Mouse (Mus musculus) heart, adult 2 months (tissue): ENCODE measurements at regions not wholly inside any gene's neighbourhood (a gene's known extent, or its start where the extent isn't known, plus 50 kb on each side); places are given as distances from the start of the nearest gene placed in this dataset.

Experiments used
- DNase-seq, 2 experiments: peaks; one replicate each; pipeline ENCODE4 v3.0.0; 2021
- H3K27ac ChIP-seq: fragments of 200-600 bp; 2 replicates; pipeline ENCODE4 v1.8.1; 2022
- H3K27me3 ChIP-seq: fragments of 200-500 bp; 2 replicates; pipeline ENCODE4 v1.6.1; 2012; ENCODE audit warnings: mild to moderate bottlenecking, low read length, inconsistent platforms, mixed read lengths; ENCODE audit not compliant: control insufficient read depth, insufficient read depth
- H3K36me3 ChIP-seq: fragments of 200-500 bp; 2 replicates; pipeline ENCODE4 v1.6.1; 2012; ENCODE audit warnings: low read length, inconsistent platforms; ENCODE audit not compliant: control insufficient read depth, insufficient read depth
- H3K4me1 ChIP-seq: fragments of 200-500 bp; 2 replicates; pipeline ENCODE4 v1.6.1; 2011; ENCODE audit warnings: low read length; ENCODE audit not compliant: control insufficient read depth, insufficient read depth
- H3K4me3 ChIP-seq: fragments of 200-600 bp; 2 replicates; pipeline ENCODE4 v1.8.1; 2022
- H3K79me2 ChIP-seq: fragments of 200-500 bp; replicated peaks from 2 replicates; pipeline ENCODE4 v1.6.1; 2012; ENCODE audit warnings: mild to moderate bottlenecking, inconsistent platforms, low read length, moderate library complexity, mixed read lengths; ENCODE audit not compliant: control insufficient read depth, insufficient read depth
- H3K9ac ChIP-seq: fragments of 200-500 bp; 2 replicates; pipeline ENCODE4 v1.6.1; 2012; ENCODE audit warnings: low read depth, mild to moderate bottlenecking, control low read depth, inconsistent platforms, low read length, mixed read lengths
- CTCF ChIP-seq: fragments of 200-600 bp; IDR thresholded peaks from 2 replicates; pipeline ENCODE4 v1.8.1; 2022; ENCODE audit warnings: antibody characterized with exemption, mild to moderate bottlenecking, moderate library complexity
- EP300 ChIP-seq: fragments of 200-500 bp; IDR thresholded peaks from 2 replicates; pipeline ENCODE4 v1.6.1; 2011; ENCODE audit warnings: low read depth, low read length, control low read depth; ENCODE audit not compliant: insufficient read depth
- POLR2A ChIP-seq: fragments of 200-500 bp; IDR thresholded peaks from 2 replicates; pipeline ENCODE4 v1.6.1; 2011; ENCODE audit warnings: mild to moderate bottlenecking, low read depth, low read length, control low read depth; ENCODE audit not compliant: insufficient read depth
- WGBS: fragments of 180-500 bp; shearing (Covaris S2); methylation state at CpG from one replicate; pipeline ENCODE4 v1.1.7; 2018; 5-methylcytosine and 5-hydroxymethylcytosine counted together
- intact Hi-C: fragments of 180-260 bp; cut with DNase I; formaldehyde crosslinking; loops from one replicate; pipeline ENCODE4 v1.15.1; 2025

DNA sequence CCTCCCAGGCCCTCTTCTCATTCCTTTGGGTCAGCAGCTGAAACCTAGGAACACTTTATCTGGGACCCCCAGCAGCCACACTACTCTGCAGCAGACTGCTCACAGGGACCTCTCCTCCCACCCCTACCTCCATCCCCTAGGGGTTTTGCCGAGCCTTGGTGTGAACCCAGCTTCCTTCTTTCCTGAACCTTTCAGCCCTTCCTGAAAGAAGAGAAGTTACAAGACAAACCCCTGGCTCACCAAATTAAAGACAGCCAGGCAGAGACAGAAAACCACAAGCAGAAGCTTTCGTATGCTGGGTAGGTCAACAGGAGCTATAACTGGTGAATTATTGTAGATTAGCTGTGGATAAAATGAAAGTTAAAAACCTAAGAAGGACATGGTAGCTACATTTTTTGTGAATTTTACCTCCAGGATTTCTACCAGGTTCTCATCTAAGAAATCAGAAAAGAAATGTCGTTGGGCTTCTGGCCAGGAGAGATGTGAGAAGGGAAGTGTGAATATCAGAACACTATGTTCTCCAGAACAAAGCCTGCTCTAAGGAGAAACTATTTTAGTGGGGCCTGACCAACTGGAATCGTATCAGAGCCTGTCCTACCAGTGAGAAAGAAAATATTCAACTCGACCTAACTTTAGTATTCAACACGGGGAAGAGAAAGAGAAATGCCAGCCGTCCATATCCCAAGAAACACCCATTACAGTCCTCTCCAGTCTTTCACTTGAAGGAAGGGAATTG is 147.4 kb downstream of the Snx18 start:
- Histone ChIP-seq H3K79me2 (no peaks in the 10 kb centered on the region), H3K36me3 (no peaks in the 10 kb centered on the region), H3K4me3 (no peak overlapping the region), H3K27ac (no peak overlapping the region), H3K27me3 (no peaks in the 10 kb centered on the region), H3K4me1 (no peaks in the 10 kb centered on the region), H3K9ac (no peak overlapping the region)
- WGBS: 57% methylated on average over 7 of the region's 7 CpGs
- intact Hi-C loops: no loop called here
- TF ChIP-seq POLR2A (no peak), CTCF (no peak), EP300 (no peak)
- DNase-seq: no peak

DNA sequence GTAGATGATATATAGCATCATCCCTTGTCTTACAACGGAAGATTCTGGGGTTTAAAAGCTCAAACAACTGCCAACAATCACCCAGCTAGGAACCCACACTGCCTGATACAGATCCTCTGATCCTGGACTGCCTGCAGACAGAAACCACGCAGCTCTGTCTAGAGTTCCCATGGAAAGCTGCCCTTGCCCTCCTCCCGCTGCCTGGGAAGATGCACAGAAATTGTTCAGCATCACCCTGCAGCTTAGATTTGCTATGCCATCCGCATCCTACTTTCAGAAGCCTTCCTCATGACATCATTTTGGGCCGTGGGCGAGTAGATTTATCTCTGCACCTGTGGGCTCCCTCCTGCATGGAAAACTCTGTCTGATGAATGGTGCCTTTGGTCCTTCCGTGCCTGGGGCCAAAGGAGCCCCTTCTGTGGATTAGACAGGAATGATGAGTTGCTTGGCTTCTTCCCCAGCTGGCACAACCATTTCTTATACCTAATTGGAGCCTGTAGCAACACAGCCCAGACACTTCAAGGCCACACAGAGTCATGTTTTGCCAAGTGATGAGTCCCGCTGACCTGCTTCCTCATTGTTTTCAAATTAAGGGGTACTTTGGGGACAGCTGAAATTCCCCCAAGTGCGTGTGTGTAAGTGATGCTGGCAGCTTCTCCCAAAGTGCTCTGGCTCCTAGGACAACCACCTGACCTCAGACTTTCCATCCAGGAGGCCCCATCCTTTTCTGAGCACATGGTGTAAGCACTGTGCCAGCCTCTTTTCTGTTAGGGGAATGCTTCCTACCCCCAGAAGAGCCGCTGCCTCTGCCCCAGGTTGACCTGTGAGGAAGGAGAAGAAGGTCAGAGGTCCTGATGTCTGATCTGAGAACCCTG is 153.9 kb downstream of the Snx18 start:
- H3K9ac ChIP-seq: no peak overlapping the region
- H3K4me1 ChIP-seq: no peaks in the 10 kb centered on the region
- no peak for TF ChIP-seq CTCF
- TF ChIP-seq EP300: no peak
- TF ChIP-seq POLR2A: no peak
- WGBS: 87% methylated on average over 10 of the region's 10 CpGs
- no peaks in the 10 kb centered on the region for H3K79me2 ChIP-seq
- intact Hi-C loops: no loop called here
- no peaks in the 10 kb centered on the region for H3K36me3 ChIP-seq
- no peaks in the 10 kb centered on the region for H3K27me3 ChIP-seq
- DNase-seq: no peak
- H3K27ac ChIP-seq: no peak overlapping the region
- H3K4me3 ChIP-seq: no peak overlapping the region

DNA sequence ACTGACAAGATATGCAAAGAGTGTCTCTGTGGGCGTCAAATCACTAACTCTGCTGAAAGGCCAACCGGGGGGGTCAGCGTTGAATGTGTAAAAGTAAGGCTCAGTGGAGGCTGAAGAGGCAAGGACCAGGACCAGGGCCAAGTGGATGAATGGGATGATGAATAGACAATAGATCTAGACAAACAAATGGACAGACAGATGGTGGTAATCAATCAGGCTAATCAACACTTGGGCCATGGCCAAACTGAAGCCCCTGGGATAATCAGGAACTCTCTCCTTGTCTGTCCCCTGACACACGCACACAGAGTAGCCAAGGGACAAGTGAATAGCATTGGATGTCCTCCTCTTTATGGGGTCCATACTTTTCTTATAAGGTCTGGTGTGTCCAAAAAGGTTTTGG is 154.9 kb downstream of the Snx18 start:
- no peak overlapping the region for H3K27ac ChIP-seq
- no peaks in the 10 kb centered on the region for H3K27me3 ChIP-seq
- intact Hi-C loops: no loop called here
- WGBS: 86% methylated on average over 4 of the region's 4 CpGs
- H3K79me2 ChIP-seq: no peaks in the 10 kb centered on the region
- no peak overlapping the region for H3K9ac ChIP-seq
- no peak for DNase-seq
- no peaks in the 10 kb centered on the region for H3K4me1 ChIP-seq
- H3K4me3 ChIP-seq: no peak overlapping the region
- no peaks in the 10 kb centered on the region for H3K36me3 ChIP-seq
- TF ChIP-seq EP300 (no peak), POLR2A (no peak), CTCF (no peak)

DNA sequence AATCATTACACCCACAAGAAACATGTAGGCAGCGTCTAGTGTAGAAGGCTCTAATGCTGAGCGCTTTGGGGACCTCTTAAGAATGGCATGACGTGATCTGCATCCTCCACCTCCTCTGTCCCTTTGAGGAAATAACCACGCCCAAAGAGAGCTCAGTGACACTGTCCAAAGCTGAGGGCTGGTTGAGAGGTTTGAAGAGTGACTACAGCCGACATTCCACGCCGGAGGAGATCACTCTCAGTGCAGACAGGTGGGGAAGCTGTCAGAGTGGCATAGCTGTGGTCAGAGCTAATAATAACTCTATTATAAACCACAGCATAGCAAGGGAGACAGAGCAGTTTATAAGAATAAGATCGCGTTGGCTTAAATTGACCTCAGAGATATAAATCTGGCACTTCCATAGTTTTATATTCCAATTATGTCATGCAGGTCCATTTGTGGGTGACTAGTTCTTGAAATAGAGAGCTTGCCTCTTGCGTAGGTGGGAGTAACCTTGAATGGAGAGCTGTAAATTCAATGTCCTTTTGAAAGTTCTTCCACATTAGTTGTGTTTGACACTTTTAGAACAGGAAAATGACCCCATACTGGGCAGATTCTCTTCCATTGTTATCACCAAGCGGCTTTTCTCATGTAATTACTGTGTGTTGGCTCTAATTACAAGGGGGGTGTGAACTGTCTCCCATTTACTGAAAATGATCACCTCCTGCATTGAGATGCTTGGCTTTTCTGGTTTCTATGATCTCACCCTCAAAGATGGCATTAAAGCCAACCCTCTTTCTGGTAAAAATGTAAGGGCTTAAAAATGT is 161.7 kb downstream of the BC067074 start:
- WGBS: 28% methylated on average over 11 of the region's 11 CpGs
- Histone ChIP-seq H3K27me3 (no peaks in the 10 kb centered on the region), H3K9ac (no peak overlapping the region), H3K79me2 (no peaks in the 10 kb centered on the region), H3K4me3 (no peak overlapping the region), H3K27ac (no peak overlapping the region), H3K4me1 (peaks cover 2% of the 10 kb centered on the region; the same call in 1 of the 2 replicates), H3K36me3 (no peaks in the 10 kb centered on the region)
- TF ChIP-seq POLR2A (no peak), CTCF (no peak), EP300 (no peak)
- peak in 1 of 2 experiments; percentile 11 for DNase-seq
- intact Hi-C loops: no loop called here

DNA sequence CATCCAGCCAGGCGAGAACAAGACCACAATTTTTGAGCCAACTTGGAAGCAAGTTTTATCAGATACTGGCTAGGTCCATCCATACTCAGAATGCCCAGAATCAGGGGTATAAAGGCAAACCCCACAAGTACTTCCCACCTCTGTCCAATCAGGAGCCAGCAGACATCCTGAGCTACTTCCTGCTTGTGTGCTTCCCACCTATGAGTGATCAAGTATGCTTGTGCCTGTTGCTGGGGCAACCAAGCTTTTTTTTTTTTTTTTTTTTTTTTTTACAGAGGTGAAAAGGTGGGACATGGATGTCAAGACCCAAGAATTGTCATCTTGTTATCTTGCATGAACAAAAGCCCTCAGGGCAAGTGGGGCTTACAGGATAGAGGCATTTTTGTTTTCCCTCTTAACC is 155.4 kb downstream of the BC067074 start:
- intact Hi-C loops: no loop called here
- H3K79me2 ChIP-seq: no peaks in the 10 kb centered on the region
- no peaks in the 10 kb centered on the region for H3K4me1 ChIP-seq
- DNase-seq: no peak
- no peaks in the 10 kb centered on the region for H3K36me3 ChIP-seq
- H3K27me3 ChIP-seq: no peaks in the 10 kb centered on the region
- no peak overlapping the region for H3K4me3 ChIP-seq
- no peak overlapping the region for H3K9ac ChIP-seq
- TF ChIP-seq POLR2A (no peak), EP300 (no peak), CTCF (no peak)
- no peak overlapping the region for H3K27ac ChIP-seq
- WGBS: 91% methylated on average over 1 of the region's 1 CpGs
